Mouse (Mus musculus) limb, embryonic 15.5 days (tissue): ENCODE measurements around the gene Fermt2. TPM values are rescaled to one million over a fixed set of nuclear protein-coding genes. Genes with fewer than 3 reads are reported as not detected.
A peak's percentile ranks its signal among the peaks of the same experiment; 100 is the strongest.
"Not testable (repeated sequence)": the region's sequence is repeated elsewhere in the genome, so short reads cannot be mapped to it uniquely, and the experiment has no call there.

Experiments used
- ATAC-seq: fragments of 200-750 bp; cut with Nextera tagmentation; 2 replicates; pipeline ENCODE4 v1.8.0; 2017; ENCODE audit warnings: low read depth, moderate TSS enrichment; ENCODE audit not compliant: insufficient number of reproducible peaks, low FRiP score, low TSS enrichment
- H3K27ac ChIP-seq: fragments of 300-500 bp; sonication (generic); 2 replicates; pipeline ENCODE4 v1.5.1; 2015; ENCODE audit warnings: moderate library complexity, mild to moderate bottlenecking, inconsistent platforms
- H3K27me3 ChIP-seq: fragments of 300-500 bp; sonication (generic); 2 replicates; pipeline ENCODE4 v1.6.1; 2015; ENCODE audit warnings: inconsistent platforms
- H3K36me3 ChIP-seq: fragments of 300-500 bp; sonication (generic); 2 replicates; pipeline ENCODE4 v1.6.1; 2015; ENCODE audit warnings: inconsistent platforms
- H3K4me1 ChIP-seq: fragments of 300-500 bp; sonication (generic); 2 replicates; pipeline ENCODE4 v1.6.1; 2015; ENCODE audit warnings: inconsistent platforms
- H3K4me2 ChIP-seq: fragments of 300-500 bp; sonication (generic); 2 replicates; pipeline ENCODE4 v1.6.1; 2015; ENCODE audit warnings: mild to moderate bottlenecking, inconsistent platforms
- H3K4me3 ChIP-seq: fragments of 300-500 bp; sonication (generic); 2 replicates; pipeline ENCODE4 v1.5.1; 2015; ENCODE audit warnings: mild to moderate bottlenecking, inconsistent platforms
- H3K9ac ChIP-seq: fragments of 300-500 bp; sonication (generic); 2 replicates; pipeline ENCODE4 v1.6.1; 2015; ENCODE audit warnings: inconsistent platforms
- H3K9me3 ChIP-seq: fragments of 300-500 bp; sonication (generic); 2 replicates; pipeline ENCODE4 v1.6.1; 2016; ENCODE audit warnings: inconsistent platforms
- WGBS: fragments of 180-500 bp; shearing (Covaris S2); methylation state at CpG from one replicate; pipeline ENCODE4 v1.1.7; 2015; 5-methylcytosine and 5-hydroxymethylcytosine counted together
- polyA plus RNA-seq: library from polyadenylated mRNA; unstranded; fragments of >200 nt; fragmentation: Nextera tagmentation; extraction: Ambion mirVana; gene quantifications from 2 replicates; pipeline ENCODE4 v1.2.1, GENCODE M21; 2015

Gene Fermt2
- polyA plus RNA-seq, 1 experiment from 2014 or later = 136 TPM

GRCm38 (mm10) chr14:45478977-45479806 lies 50.7 kb downstream of the Fermt2 start:
- no peak overlapping the region for H3K27ac ChIP-seq
- no peak for ATAC-seq

GRCm38 (mm10) chr14:45478515-45478914 lies 51.4 kb downstream of the Fermt2 start:
- no peak for ATAC-seq
- no peaks in the 10 kb centered on the region for H3K27me3 ChIP-seq
- no peak overlapping the region for H3K27ac ChIP-seq
- H3K36me3 ChIP-seq = peaks cover 34% of the 10 kb centered on the region
- 50% methylated on average over 3 of the region's 3 CpGs for WGBS
- H3K4me1 ChIP-seq = no peaks in the 10 kb centered on the region
- H3K9me3 ChIP-seq = no peaks in the 10 kb centered on the region
- H3K4me3 ChIP-seq = no peak overlapping the region
- H3K9ac ChIP-seq = no peak overlapping the region
- no peak overlapping the region for H3K4me2 ChIP-seq

More at GRCm38 (mm10) chr14:45478977-45479806, 50.7 kb downstream of the Fermt2 start:
- Histone ChIP-seq H3K27me3 (no peaks in the 10 kb centered on the region), H3K36me3 (peaks cover 32% of the 10 kb centered on the region), H3K4me1 (no peaks in the 10 kb centered on the region), H3K4me3 (no peak overlapping the region), H3K9me3 (no peaks in the 10 kb centered on the region), H3K9ac (no peak overlapping the region), H3K4me2 (no peak overlapping the region)
- 65% methylated on average over 9 of the region's 9 CpGs for WGBS

GRCm38 (mm10) chr14:45477651-45478050 lies 52.3 kb downstream of the Fermt2 start:
- Histone ChIP-seq H3K4me3 (no peak overlapping the region), H3K27ac (no peak overlapping the region), H3K4me1 (no peaks in the 10 kb centered on the region), H3K9me3 (no peaks in the 10 kb centered on the region), H3K36me3 (peaks cover 42% of the 10 kb centered on the region), H3K4me2 (no peak overlapping the region), H3K9ac (no peak overlapping the region), H3K27me3 (no peaks in the 10 kb centered on the region)
- no peak for ATAC-seq
- WGBS = 59% methylated on average over 8 of the region's 8 CpGs

GRCm38 (mm10) chr14:45476990-45477389 lies 52.9 kb downstream of the Fermt2 start:
- H3K4me1 ChIP-seq = no peaks in the 10 kb centered on the region
- H3K9me3 ChIP-seq = no peaks in the 10 kb centered on the region
- H3K27ac ChIP-seq = no peak overlapping the region
- 90% methylated on average over 7 of the region's 7 CpGs for WGBS
- ATAC-seq = no peak
- no peak overlapping the region for H3K4me3 ChIP-seq
- no peak overlapping the region for H3K9ac ChIP-seq
- no peak overlapping the region for H3K4me2 ChIP-seq
- H3K36me3 ChIP-seq = peaks cover 45% of the 10 kb centered on the region
- no peaks in the 10 kb centered on the region for H3K27me3 ChIP-seq

GRCm38 (mm10) chr14:45472536-45472935 lies 57.4 kb downstream of the Fermt2 start:
- H3K9ac ChIP-seq = no peak overlapping the region
- 90% methylated on average over 10 of the region's 10 CpGs for WGBS
- ATAC-seq = no peak
- H3K9me3 ChIP-seq = no peaks in the 10 kb centered on the region
- H3K4me3 ChIP-seq = no peak overlapping the region
- H3K4me1 ChIP-seq = no peaks in the 10 kb centered on the region
- H3K4me2 ChIP-seq = no peak overlapping the region
- H3K27me3 ChIP-seq = no peaks in the 10 kb centered on the region
- no peak overlapping the region for H3K27ac ChIP-seq
- H3K36me3 ChIP-seq = peaks cover 59% of the 10 kb centered on the region

- H3K4me1 ChIP-seq = 0 out of 2 replicates have a peak, but pooled peaks cover 2% of the 10 kb centered on the region
- no peak overlapping the region for H3K9ac ChIP-seq
- H3K27ac ChIP-seq = no peak overlapping the region
- no peaks in the 10 kb centered on the region for H3K9me3 ChIP-seq
- H3K4me2 ChIP-seq = no peak overlapping the region
- H3K36me3 ChIP-seq = peaks cover 79% of the 10 kb centered on the region
- H3K4me3 ChIP-seq = no peak overlapping the region
- ATAC-seq = no peak
- whole genome bisulfite sequencing = 94% methylated on average over 8 of the region's 8 CpGs
- no peaks in the 10 kb centered on the region for H3K27me3 ChIP-seq
These were observed 60.5 kb downstream of the Fermt2 start for GRCm38 (mm10) chr14:45469446-45469845.

- not testable (repeated sequence) for H3K27ac ChIP-seq, H3K9me3 ChIP-seq, H3K4me2 ChIP-seq, H3K4me3 ChIP-seq, H3K9ac ChIP-seq, ATAC-seq, H3K27me3 ChIP-seq, H3K4me1 ChIP-seq
- peaks cover 86% of the 10 kb centered on the region for H3K36me3 ChIP-seq
- WGBS = 90% methylated on average over 8 of the region's 8 CpGs
These were observed 63.5 kb downstream of the Fermt2 start for GRCm38 (mm10) chr14:45466371-45466770.

GRCm38 (mm10) chr14:45464036-45465035 lies 65.6 kb downstream of the Fermt2 start:
- Histone ChIP-seq H3K27ac (no peak overlapping the region), H3K4me1 (0 out of 2 replicates have a peak, but pooled peaks cover 2% of the 10 kb centered on the region), H3K4me3 (no peak overlapping the region), H3K36me3 (peaks cover 83% of the 10 kb centered on the region), H3K4me2 (no peak overlapping the region), H3K9me3 (no peaks in the 10 kb centered on the region), H3K27me3 (no peaks in the 10 kb centered on the region), H3K9ac (no peak overlapping the region)
- ATAC-seq = no peak
- WGBS = 64% methylated on average over 19 of the region's 19 CpGs

- Histone ChIP-seq H3K9ac (no peak overlapping the region), H3K36me3 (peaks cover 82% of the 10 kb centered on the region), H3K27ac (0 out of 2 replicates have a peak overlapping the region, but pooled peaks have one; percentile 43), H3K4me3 (no peak overlapping the region), H3K27me3 (no peaks in the 10 kb centered on the region), H3K9me3 (no peaks in the 10 kb centered on the region), H3K4me1 (0 out of 2 replicates have a peak, but pooled peaks cover 2% of the 10 kb centered on the region), H3K4me2 (no peak overlapping the region)
- 26% methylated on average over 10 of the region's 10 CpGs for WGBS
- no peak for ATAC-seq
These were observed 66.3 kb downstream of the Fermt2 start for GRCm38 (mm10) chr14:45463599-45463998.

- H3K27me3 ChIP-seq = no peaks in the 10 kb centered on the region
- WGBS = 79% methylated on average over 10 of the region's 10 CpGs
- peaks cover 87% of the 10 kb centered on the region for H3K36me3 ChIP-seq
- H3K9ac ChIP-seq = no peak overlapping the region
- 0 out of 2 replicates have a peak, but pooled peaks cover 2% of the 10 kb centered on the region for H3K4me1 ChIP-seq
- H3K27ac ChIP-seq = no peak overlapping the region
- no peaks in the 10 kb centered on the region for H3K9me3 ChIP-seq
- H3K4me3 ChIP-seq = no peak overlapping the region
- no peak for ATAC-seq
- no peak overlapping the region for H3K4me2 ChIP-seq
These were observed 66.9 kb downstream of the Fermt2 start for GRCm38 (mm10) chr14:45462875-45463475.

GRCm38 (mm10) chr14:45462374-45462773 lies 67.5 kb downstream of the Fermt2 start:
- H3K36me3 ChIP-seq = peaks cover 87% of the 10 kb centered on the region
- no peaks in the 10 kb centered on the region for H3K9me3 ChIP-seq
- no peak for ATAC-seq
- H3K4me3 ChIP-seq = no peak overlapping the region
- H3K4me2 ChIP-seq = no peak overlapping the region
- no peaks in the 10 kb centered on the region for H3K27me3 ChIP-seq
- H3K4me1 ChIP-seq = 0 out of 2 replicates have a peak, but pooled peaks cover 2% of the 10 kb centered on the region
- 42% methylated on average over 6 of the region's 6 CpGs for WGBS
- no peak overlapping the region for H3K9ac ChIP-seq
- H3K27ac ChIP-seq = no peak overlapping the region
